Mouse (Mus musculus) myocyte (in vitro differentiated cells): ENCODE data around the gene Utf1.

Experiments
- CEBPB ChIP-seq: IDR thresholded peaks from 2 replicates; pipeline ENCODE4 v1.6.1; 2011; ENCODE audit warnings: mild to moderate bottlenecking, moderate library complexity; ENCODE audit not compliant: poor library complexity, insufficient read depth, severe bottlenecking
- E2F4 ChIP-seq: IDR thresholded peaks from one replicate; pipeline ENCODE4 v1.6.1; 2011; ENCODE audit warnings: mild to moderate bottlenecking, control low read depth, moderate library complexity; ENCODE audit not compliant: insufficient read depth
- MYOD1 ChIP-seq, 3 experiments: IDR thresholded peaks; one replicate each; pipeline ENCODE4 v1.6.1; 2011; ENCODE audit warnings: control low read depth in 2 of 3, low read depth in 2 of 3, mild to moderate bottlenecking in 2 of 3, moderate library complexity in 1 of 3; ENCODE audit not compliant: insufficient read length in 2 of 3, control insufficient read depth in 1 of 3
- POLR2A ChIP-seq: IDR thresholded peaks from one replicate; pipeline ENCODE4 v1.6.1; 2011; ENCODE audit warnings: low read depth, mild to moderate bottlenecking, control low read depth, moderate library complexity; ENCODE audit not compliant: insufficient read length
- POLR2AphosphoS2 ChIP-seq: IDR thresholded peaks from one replicate; pipeline ENCODE4 v1.6.1; 2011; ENCODE audit warnings: low read depth, control low read depth; ENCODE audit not compliant: insufficient read length
- REST ChIP-seq: IDR thresholded peaks from one replicate; pipeline ENCODE4 v1.6.1; 2011; ENCODE audit warnings: mild to moderate bottlenecking, control low read depth, moderate library complexity; ENCODE audit not compliant: insufficient read depth, insufficient read length
- SRF ChIP-seq: IDR thresholded peaks from one replicate; pipeline ENCODE4 v1.6.1; 2011; ENCODE audit warnings: low read depth; ENCODE audit not compliant: control insufficient read depth, insufficient read length
- TCF12 ChIP-seq: IDR thresholded peaks from one replicate; pipeline ENCODE4 v1.6.1; 2011; ENCODE audit warnings: mild to moderate bottlenecking, control low read depth; ENCODE audit not compliant: poor library complexity, insufficient read depth, severe bottlenecking
- USF1 ChIP-seq: IDR thresholded peaks from one replicate; pipeline ENCODE4 v1.6.1; 2011; ENCODE audit warnings: low read depth, mild to moderate bottlenecking, control low read depth, moderate library complexity

DNA sequence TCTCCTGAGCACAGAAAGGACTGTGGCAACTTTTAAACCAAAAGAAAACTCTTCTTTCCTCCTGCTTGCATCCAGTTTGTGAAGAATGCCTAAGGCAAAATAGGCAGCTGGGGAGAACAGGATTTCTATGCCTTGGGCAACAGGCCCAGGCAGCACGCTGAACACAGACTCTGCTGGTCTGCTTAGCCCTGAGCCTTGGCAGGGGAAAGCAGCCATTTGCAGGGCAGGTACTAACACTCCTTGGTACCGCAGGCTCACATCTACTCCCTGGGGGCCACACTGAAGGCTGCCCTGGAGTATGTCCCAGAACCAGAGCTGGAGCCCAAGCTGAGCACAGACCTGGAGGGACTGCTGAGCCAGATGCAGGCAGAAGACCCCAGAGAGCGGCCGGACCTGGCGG, 35.4 kb upstream of the Utf1 start:
- TF ChIP-seq POLR2A (no peak), TCF12 (no peak), REST (no peak), POLR2AphosphoS2 (no peak), MYOD1 (IDR thresholded peaks at IDR 0.05; ENCODE audit: control insufficient read depth in 1 of 3, insufficient read length in 2 of 3, low read depth in 2 of 3) (no peak), SRF (no peak), CEBPB (no peak), USF1 (no peak), E2F4 (no peak)
